Mouse (Mus musculus) frontal cortex, adult (tissue): ENCODE measurements at regions not wholly inside any gene's neighbourhood (a gene's known extent, or its start where the extent isn't known, plus 50 kb on each side); places are given as distances from the start of the nearest gene placed in this dataset.

Source experiments
- ATAC-seq: cut with Nextera tagmentation; 2 replicates; pipeline ENCODE4 v1.9.2; 2017; ENCODE audit warnings: mild to moderate bottlenecking, moderate library complexity, mixed read lengths; ENCODE audit not compliant: low TSS enrichment

DNA sequence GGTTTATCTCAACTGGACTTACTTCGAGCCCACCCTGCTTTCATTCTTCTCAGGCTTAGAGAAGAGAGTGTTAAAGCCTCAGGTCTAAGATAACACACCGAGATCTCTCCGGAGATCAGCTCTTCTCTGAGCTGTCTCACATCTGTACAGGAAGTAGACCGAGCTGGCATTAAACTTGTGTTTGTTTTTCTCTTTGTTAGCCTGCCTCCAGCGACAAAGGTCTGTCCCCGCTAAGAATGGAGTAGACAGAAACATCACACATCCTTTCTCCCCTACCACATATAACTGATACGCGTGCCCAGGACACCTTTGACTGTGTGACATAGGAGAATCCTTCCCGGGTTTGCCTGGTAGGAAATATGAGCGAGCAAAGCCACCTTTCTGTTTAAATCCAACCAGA is 126.3 kb upstream of the 3110018I06Rik start:
- ATAC-seq: no peak

DNA sequence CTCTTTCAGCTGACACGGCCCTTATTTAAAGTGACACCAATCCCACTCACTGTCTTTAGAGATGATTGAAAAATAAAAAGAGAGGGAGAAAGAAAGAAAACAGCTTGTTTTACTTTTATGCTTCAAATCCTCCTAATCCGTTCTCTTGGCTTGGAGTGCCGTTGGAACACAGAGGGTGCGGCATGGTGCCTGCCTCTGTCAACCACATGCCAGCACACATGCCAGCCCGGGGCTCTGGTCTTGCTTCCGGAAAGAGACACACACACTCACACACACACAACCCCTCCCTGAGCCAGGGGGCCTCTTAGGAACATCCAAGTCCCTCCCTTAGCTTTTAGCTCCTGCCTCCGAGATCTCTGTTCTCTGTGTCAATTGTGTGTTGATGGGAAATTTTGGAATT is 116.2 kb upstream of the 3110018I06Rik start:
- no peak for ATAC-seq

DNA sequence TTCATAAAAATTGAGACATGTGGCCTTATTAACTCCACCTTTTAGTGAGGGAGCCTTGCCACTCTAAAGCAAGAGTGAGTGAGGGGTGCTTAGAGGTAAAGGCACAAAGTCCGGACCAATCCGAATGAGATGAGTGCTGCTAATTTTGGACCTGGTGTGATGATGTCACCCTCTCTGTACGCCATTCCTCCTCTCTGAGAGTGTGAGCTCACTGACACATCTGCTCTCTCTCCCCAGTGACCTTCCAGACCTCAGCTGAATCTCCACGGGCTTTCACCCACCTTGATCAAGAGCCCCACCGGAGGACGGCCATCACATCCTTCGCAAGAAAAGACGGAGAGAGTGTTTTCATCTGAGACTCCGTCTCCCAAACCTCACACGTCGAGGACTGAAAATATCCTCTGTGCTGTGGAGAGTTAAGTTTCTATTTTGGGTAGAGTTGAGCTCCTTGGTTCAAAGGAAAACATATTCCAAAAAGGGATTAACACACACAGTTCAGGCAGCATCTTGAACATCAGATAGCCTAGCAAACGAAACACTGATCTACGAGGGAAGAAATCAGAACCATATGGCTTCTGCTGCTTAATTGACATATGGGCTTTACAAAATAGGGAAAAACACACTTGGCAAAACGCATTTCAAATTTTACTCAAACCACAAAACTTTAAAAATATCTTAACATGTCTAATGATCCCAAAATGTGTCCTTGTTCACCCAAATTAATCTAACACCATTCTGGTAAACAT is 96.2 kb upstream of the 3110018I06Rik start:
- ATAC-seq: peak; percentile 34; the same call in 1 of the 2 replicates

DNA sequence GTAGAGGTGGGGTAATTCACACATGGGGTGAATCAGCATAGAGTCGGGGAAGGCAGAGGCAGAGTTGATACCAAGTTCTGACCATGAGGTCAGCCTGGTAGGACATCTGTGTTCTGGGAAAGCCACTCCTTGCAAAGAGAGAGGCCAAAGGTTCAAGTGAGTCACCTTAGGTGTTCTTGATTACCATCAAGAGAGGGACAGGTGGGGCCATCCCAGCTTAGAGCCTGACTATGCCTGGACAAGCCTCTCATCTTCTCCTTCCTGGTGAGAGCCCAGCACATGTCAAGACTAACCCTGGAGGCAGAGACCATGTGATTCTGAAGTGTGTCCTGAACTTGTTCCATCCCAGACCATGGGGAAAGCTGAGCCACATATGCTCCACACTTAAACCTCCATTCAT is 94.0 kb upstream of the 3110018I06Rik start:
- ATAC-seq: no peak

DNA sequence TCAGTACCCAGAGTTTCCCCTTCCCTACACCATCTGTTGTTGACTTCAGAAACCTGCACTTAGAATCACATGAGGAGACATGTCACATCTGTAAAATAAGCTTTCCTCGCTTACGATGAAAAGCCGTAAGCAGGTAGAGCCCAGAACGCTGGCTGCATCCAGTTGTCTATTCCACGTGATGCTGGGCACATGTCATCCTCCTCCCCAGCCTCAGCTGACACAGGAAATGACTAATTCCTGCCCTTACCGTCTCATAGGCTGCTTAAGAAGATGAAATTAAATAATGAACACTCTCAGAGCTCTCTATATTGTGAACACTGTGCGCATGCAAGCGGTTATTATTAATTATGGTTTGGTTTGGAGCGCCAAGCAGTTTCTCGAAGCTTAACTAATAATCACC is 83.6 kb upstream of the 3110018I06Rik start:
- ATAC-seq: no peak

DNA sequence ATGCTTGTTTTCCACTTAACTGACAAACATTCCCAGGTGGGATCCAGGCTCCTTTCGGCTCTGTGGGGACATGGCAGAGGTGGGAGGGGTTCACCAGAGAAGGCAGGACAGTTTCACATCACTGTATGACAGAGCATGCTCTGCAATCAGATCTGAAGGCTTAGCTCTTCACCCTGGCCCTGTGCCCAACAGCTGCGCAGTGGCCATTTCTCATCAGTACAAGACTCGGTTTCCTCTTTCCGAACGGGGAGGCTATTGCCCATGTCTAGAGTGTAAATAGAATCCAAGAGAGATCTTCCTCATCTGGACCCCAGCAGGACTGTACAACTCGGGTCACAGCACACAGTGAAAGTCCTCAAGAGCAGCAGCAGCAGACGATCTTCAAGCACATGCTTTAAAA is 64.5 kb upstream of the 3110018I06Rik start:
- ATAC-seq: no peak

DNA sequence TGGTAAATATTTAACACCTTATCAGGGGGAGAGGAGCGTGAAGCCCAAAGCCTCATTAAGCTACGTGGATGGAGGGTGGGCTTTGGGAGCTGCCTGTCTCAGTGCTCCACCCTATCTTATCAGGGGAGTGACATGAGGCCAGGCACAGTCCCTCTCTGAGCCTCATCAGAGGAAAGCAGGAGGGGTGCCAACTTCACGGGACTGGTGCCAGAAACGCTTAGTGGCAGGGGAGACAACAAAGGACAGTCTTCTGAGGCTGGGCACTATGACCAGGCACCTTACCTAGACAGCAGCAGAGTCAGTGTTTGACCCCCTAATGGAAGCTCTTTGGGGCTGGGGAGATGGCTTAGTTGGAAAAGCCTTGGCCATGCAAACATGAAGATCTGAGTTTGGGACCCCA is 49.9 kb upstream of the 3110018I06Rik start:
- ATAC-seq: no peak
